Mouse (Mus musculus) c-Kit-positive CD71-negative TER-119-negative erythroid progenitor cells, embryonic 14.5 days (primary cell): Measurements from ENCODE around the gene Incenp.
A peak's percentile ranks its signal among the peaks of the same experiment; 100 is the strongest.
"Not testable (repeated sequence)": the region's sequence is repeated elsewhere in the genome, so short reads cannot be mapped to it uniquely, and the experiment has no call there.

Experiments
- DNase-seq: peaks from one replicate; pipeline ENCODE4 v3.0.0-alpha.2; 2013; ENCODE audit warnings: low read depth

The Incenp gene

DNA sequence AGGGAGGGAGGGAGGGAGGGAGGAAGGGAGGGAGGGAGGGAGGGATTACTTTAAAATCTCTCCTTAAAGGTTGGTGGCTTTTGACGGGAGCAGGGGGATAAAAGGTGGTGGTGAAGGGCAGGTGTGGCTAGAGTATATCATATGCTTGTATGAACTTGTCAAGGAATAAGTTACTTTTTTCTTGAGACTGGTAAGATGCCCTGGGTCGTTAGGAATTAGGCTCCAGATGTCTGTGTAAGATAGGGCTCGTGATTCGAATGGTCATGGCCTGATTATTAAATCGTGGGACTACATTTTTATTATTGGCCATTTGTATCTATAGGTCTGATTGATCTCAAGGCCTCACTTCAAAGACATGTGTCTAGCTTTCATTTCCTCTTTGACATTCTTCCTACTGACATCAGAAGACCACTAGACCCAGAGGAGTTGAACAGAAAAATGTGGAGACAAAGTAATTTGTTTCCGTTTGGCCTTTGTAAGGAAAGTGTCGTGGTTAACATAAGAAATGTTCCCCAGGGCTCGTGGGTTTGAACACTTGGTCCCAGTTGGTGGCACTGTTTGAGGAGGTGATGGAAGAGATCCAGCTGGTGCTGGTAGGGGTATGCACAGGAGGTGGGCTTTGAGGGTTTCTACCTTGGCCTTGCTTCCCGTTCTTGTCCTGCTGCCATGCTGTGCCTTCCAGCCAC, 19.0 kb upstream of the Incenp start:
- DNase-seq = no peak

DNA sequence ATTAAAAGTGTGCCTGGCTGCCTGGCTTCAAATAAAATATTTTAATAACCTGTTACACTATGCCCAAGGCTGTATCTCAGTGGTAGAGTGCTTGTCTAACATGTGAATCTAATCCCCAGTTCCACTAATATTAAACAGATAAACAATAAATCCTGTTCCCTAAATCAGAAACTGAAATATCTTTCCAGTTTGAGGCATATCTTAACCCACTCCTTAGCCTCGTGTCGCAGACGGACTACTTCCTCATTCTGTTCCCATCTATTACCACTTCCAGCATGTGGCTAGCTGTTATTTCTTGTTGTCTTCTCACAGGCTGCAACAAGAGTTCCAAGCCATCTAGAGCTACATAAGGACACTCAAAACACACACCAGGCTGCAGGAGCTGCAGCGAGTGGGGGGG, 18.4 kb upstream of the Incenp start:
- no peak for DNase-seq

DNA sequence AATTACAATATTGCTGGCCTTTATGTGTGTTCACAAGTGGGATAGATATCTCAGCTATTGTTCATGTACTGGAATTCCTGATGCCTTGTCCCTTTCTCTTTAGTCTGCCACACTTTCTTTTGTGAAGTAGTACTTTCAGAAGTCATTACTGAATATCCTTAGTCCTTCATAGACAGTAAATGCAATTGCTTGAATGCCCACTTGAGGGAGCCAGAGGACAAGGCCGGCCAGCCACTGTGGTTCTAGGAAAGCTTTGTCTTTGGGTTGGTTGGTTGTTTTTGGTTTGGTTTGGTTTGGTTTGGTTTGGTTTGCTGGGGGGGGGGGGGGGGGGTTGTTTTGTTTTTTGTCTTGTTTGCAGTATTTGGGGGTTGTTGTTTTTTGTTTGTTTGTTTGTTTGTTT, 16.6 kb upstream of the Incenp start:
- peak; percentile 72 for DNase-seq

DNA sequence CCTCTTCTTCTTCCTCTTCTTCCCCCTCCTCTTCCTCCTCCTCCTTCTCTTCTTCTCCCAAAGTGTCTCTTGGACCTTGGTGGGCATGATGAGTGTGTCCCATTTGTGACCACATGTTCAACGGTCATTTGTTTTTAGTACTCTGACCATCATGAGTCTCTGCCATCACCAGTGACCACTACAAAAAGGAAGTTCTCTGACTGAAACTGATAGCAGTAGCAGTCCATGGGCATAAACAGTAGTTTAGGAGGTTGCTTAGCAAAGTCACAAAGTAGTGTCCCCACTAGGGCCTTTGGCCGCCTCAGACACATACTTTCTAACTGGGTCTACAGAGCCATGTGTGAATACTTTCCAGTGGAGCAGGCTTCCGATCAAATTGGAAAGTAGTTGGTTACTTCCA, 15.0 kb upstream of the Incenp start:
- DNase-seq = no peak

DNA sequence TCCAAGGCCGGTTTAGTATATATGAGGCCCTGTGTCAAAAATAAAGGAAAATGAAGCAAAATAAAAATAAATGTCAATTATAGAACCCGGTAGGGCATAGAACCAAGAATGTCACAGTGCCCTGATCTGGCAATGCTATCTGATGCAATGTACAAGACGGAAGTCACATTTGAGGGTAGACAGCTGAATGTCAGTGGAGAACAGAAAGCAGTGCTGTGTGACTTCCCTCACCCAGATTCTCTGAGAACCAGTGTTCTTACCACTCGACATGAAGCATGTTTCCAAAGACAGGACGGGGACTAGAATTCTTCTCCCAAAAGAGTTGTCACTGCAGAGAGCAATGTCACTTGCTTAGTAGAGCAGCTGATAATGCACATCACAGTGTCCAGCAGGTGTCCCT, 14.4 kb upstream of the Incenp start:
- DNase-seq = no peak

DNA sequence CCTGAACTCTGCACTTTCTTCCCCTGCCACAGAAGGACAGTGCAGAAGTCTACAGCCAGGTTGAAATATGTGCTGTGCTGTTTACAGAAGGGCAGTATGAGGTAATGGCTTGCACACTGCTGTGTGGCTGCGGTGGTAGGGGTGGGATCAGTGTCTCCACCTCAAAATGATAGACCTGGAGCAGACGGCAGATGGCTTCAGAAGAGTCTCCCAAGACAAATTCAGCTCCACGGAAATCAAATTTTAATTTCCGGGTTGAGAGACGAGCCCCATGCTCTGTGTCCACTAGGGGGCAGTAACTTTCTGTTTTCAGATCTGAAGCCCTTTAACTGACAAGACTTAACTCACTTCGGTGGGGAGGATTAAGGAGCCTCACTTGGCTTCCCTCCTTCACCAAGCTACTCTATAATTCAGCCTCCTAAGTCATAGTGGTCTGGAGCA, 12.0 kb upstream of the Incenp start:
- DNase-seq = no peak

DNA sequence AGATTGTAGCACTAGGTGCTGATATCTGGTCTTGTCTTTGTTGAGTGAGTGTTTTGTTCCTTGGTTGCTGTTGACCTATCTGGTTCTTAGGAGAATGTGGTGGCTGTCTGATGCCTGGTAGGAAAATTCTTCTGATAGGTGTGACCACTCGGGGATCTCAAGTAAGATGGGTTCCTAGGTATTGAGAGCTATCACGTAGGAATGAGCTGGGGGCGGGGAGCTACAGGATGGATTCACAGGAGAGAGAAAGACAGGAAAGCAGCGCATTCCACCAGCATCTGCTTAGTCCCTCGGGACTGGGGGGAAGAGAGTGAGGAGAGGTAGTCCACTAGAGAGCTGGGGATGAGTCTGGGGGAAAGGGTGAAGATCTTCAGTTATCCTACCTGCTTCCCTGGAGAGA, 10.0 kb upstream of the Incenp start:
- DNase-seq = no peak

DNA sequence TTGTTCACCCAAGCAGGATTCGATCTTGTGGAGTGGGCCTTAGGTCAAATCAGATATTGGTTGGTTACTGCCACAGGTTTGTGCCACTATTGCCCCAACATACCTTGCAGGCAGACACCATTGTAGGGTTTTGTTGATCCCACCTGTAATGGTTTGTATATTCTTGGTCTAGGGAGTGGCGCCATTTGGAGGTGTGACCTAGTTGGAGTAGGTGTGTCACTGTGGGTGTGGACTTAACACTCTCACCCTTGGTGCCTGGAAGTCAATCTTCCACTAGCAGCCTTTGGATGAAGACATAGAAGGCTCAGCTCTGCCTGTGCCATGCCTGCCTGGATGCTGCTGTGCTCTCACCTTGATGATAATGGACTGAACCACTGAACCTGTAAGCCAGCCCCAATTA, 1.3 kb upstream of the Incenp start:
- not testable (repeated sequence) for DNase-seq

DNA sequence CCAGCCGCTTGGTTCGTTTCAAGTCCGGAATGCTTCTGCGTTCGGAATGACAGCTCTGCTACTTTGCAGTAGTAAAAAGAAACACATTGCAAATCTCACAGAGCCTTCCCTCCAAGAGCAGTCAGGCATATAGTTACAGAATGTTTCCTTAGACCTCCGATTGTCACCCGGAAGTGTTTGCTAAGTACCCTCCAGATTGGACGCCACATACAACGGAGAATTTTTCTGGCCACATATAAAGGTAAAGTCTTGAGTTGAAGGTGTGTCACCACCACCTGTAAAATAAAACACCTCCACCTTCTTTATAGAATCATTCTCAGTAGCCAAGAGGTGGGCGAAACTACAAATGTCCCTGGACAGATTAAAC, 412 bp upstream of the Incenp start:
- DNase-seq = no peak

DNA sequence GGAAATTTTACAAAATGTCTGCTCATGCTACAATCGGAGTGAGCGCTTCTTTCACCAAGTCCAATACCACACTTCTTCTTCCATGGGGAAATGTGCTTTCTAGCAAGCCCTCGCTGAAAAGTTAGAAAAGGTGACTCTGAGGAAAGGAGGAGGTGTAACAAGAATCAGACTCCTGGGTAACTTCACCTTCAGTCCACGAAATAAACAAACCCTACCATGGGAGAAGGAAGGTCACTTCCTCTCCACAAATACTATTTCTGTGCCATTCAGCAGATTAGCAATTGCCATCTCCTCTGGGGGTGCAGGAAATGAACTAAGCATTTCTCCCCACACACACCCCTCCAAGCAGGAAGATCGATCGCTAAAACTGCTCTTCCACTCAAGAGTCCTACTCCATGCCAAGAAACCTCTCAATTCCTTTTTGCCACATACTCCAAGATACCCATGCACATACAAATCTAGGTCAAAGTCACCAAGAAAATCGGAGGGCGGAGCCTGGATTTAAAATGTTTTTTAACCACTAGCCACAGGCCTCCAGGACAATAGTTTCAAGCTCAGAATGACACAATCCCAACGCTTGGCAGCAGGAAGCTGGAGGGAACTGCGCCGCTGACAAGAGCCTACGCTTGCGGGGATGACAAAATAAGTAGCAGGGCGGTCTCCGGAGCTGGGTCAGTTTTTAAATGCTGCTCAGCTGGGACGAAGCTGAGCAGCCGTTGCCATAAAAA, 848 bp downstream of the Incenp start:
- no peak for DNase-seq

DNA sequence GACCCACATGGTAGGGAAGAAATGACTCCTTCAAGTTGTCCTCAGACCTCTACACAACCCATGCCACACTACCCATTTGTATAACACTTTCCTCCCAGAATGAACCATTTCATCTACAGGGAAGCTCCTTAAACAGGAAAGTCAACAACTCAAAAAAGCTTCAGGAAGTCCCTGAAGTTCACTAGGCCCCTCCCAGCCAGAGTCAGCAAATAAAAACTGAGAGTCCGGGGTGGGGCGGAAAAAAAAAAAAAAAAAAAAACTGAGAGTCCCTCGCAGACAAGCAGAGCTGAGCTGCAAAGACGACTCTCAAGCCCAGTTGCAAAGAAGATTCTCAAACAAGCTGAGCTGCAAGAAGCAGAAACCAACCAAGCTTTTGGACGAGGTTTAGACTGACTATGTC, 3.3 kb downstream of the Incenp start:
- no peak for DNase-seq

DNA sequence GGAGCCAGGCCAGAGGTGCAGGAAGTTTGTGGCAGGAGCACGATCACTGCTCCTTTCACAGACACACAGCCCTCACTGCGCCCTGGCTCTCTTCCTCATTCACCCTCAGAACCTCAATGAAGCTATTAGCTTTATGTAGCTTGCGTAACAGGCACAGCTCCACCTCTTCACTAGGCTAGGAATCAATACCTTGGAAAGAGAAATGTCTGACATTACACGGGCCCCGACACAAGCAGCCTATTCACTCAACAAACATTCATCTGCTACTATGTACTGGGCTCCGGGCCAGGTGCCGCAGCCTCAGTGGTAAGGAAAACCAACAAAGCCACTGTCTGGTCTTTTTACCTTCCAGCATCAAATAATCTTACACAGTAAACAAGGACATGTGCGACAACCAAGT, 12.6 kb downstream of the Incenp start:
- no peak for DNase-seq

DNA sequence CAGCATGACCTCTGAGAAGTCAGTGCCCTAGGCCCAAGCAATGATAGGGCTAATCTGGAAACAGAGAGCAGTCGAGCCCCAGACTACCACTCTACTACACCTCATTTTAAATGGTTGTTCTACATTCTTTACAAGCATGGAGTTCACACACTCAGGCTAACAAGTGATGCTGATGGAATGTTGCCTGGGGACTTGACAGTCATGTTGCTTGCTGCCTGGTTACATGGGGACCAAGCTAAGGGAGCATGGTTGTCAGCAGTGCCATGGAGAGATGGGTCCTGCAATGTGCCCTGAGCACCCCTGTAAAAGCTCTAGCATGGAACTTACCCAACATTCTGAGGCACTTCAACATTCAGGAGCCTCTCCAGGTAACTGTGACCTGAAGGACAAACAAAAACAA, 13.0 kb downstream of the Incenp start:
- DNase-seq = no peak

DNA sequence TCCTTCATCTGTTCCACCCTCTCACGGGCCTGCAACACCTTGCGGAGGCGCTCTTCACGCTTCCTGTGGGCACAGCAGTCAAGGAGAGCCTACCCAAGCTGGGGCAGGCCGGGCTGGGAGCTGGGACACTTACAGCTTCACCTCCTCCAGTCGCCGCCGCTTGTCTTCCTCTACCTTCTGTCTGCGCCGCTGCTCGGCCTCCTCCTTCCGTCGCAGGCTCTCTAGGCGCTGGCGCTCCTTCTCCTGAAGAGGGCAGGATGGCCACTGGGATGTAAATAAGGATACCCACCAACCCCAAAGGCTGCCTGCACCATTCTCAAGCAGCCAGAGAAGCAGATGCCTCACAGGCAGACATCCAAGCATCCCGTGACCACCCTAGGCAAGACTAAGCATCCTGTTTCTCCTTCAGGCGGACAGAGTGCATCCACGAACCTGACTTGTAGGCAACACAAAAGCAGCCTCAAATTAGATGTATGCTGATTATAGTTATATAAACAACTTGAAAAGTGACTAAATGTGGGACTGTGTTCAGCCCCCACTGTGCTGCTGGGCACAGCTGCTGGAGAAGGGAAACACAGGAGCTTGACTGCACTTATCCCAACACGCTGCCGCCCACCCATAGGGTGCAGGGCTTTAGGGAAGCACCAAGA, 21.0 kb downstream of the Incenp start:
- no peak for DNase-seq

DNA sequence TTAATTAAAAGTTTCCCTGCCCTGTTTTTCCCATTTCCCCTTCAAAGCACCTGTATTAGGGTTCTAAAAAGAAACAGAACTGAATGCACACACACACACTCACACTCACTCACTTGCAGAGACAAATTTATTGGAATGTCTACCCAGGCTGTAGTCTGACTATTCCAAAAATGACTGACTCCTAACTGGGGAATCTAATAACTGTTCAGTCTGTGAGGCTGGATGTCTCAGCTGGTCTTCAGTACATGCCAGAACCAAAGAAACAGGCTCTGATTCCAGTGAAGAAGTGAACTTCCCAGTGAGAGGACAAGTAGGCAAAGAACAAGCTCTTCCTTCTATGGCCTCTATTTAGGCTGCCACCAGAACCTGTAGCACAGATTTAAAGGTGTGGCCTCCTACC, 33.9 kb downstream of the Incenp start:
- DNase-seq = no peak

DNA sequence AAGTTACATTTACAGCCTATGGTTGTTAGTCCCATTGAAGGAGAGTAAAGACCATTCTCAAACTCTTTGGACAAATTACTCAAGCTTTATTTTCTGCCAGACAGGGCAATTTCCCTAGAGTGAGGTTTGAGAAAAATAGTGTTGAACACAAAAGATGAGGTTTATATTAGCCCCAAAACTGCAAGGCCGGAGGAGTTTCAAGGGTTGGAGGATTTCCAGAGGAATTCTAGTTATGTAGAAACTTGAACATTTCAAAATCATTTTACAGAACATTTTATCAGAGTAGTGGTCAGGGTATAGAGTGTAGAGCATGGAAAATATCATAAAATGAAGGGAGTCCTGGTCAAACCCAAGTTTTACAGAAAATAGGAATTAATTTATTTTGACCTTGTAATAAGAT, 34.5 kb downstream of the Incenp start:
- DNase-seq = no peak

DNA sequence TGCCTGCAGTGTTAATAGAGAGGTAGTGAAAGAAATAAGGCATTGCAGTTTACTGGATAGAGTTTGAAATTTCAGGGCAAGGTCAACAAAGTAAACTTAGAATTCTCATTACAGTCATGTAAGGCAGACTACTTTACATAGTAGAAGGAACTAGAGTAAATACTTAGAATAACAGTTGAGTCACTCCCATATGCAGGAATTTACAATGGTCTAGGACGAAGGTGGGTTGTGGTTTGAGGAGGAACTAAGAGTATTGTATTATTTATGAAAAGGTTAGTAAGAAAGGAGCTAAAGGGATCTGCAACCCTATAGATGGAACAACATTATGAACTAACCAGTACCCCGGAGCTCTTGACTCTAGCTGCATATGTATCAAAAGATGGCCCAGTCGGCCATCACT, 38.5 kb downstream of the Incenp start:
- not testable (repeated sequence) for DNase-seq

DNA sequence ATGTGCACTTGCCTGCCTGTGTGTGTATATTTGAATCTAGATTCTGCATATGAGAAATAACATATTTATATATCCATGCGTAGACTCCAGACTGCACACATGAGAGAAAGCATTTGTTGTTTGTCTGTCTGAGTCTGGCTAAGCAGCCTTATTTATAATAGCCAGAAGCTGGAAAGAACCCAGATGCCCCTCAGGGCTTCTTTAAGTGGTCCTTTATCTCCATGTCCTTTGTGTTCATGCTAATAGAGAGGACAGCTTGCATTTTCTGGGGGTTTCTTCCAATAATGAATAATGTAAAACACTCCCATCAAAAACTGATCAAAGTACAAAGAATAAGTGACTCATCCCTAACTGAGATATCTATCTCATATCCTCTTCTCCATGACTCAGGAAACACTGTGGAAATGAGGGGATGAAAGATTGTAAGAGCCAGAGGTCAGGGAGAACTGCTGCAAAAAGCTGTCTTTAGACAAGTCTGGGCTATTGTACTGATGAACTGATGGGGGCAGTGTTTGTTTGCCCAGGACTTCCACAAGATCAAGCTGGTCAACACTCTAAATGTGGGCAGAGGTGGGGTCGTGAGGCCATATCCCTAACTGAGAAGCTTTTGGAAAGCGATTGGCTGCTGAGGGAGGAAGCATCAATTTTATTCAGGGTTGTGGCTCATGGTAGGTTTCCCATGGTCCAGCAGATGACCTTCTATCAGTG, 49.8 kb downstream of the Incenp start:
- not testable (repeated sequence) for DNase-seq

DNA sequence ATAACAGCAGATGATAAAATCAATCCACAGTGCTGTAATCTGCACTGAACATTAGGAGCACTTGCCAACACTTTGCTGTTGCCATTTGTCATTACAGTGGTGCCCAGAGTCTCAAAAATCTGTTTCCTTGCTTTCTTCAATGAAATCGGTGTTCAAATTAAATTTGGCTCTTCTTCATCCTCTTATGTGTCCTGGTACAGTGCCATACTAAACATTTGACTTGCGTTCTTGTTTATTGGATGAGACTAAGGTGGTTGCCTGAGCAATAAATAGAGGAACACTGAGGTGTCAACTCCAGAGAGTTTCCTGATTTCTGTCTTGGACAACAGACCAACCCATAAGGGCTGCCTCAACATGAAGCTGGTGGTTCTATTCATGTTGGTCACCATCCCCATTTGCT, 52.1 kb downstream of the Incenp start, which contains the start of gene Scgb2a2:
Gene Scgb2a2, plus strand, starts transcription at position 301 of the 400 bp plus-strand sequence.
- no peak for DNase-seq

DNA sequence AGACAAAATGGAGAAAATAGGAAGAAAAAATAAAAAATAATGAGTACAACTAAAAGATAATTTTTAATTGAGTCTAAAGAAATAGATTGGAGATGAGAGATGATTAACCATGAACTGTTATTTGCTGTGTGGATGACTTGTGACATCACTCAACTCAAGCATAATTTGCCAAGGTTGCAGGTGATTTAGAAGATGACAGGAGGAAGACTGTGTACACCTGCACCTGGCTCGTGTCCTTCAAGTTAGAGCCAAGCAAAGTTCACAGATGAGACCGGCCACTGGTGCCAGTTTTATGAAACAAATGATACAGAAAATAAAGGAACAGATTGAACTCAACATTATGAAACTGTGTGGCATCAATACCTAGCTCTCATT, 62.0 kb downstream of the Incenp start:
- no peak for DNase-seq

DNA sequence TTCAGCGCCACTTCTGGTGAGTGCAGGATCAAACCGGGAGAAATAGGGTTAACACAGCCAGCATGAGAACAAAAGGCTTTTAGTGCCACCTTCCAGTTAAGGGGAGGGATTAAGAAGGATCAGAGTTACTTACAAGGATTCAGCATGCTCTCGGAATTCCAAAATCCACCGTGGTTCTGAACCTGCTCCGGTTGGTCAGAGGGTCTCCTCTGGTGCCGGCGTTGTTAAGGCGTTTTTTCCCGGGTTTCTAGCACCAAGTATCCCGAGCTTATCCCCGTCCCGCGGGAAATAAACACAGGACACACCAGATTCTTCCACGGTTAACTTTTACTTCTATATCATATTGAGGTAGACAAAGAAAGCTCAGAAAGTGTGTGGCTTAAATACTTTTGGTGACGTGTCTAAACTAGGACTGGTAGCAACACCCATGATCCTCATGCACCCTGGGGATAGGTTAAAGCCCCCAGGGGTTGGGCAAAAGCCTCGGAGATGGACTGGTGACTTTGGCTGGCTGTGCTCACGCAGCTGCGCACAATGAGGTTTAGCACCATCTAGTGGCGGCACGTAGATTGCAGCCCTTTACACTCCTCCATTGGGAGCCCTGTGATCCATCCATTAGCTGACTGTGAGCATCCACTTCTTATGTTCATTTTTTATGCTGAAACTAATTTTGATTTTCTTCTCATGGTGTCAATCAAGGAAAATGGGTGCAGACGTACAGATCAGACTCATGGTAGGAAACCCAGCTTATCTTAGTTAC, 62.6 kb downstream of the Incenp start:
- DNase-seq = not testable (repeated sequence)
